Mouse (Mus musculus) kidney, embryonic 14.5 days (tissue): ENCODE results near the gene Nhlrc3. TPM values are rescaled to one million over a fixed set of nuclear protein-coding genes. Genes with fewer than 3 reads are reported as not detected.

Experiments used
- ATAC-seq: fragments of 200-750 bp; cut with Nextera tagmentation; 2 replicates; pipeline ENCODE4 v1.8.0; 2017; ENCODE audit warnings: moderate number of reproducible peaks, mild to moderate bottlenecking, moderate TSS enrichment, moderate library complexity; ENCODE audit not compliant: low FRiP score, low TSS enrichment
- H3K27ac ChIP-seq: fragments of 300-500 bp; sonication (generic); 2 replicates; pipeline ENCODE4 v1.5.1; 2014; ENCODE audit warnings: low read depth, mild to moderate bottlenecking, low read length, moderate library complexity, mixed read lengths
- H3K27me3 ChIP-seq: fragments of 300-500 bp; sonication (generic); 2 replicates; pipeline ENCODE4 v1.6.1; 2014; ENCODE audit warnings: mild to moderate bottlenecking, low read length; ENCODE audit not compliant: control insufficient read depth, insufficient read depth
- H3K36me3 ChIP-seq: fragments of 300-500 bp; sonication (generic); 2 replicates; pipeline ENCODE4 v1.6.1; 2014; ENCODE audit warnings: low read length, mixed read lengths; ENCODE audit not compliant: control insufficient read depth, insufficient read depth
- H3K4me1 ChIP-seq: fragments of 300-500 bp; sonication (generic); 2 replicates; pipeline ENCODE4 v1.6.1; 2014; ENCODE audit warnings: low read length, mixed read lengths; ENCODE audit not compliant: control insufficient read depth, insufficient read depth
- H3K4me2 ChIP-seq: fragments of 300-500 bp; sonication (generic); replicated peaks from 2 replicates; pipeline ENCODE4 v1.6.1; 2014; ENCODE audit warnings: low read depth, mild to moderate bottlenecking, low read length
- H3K4me3 ChIP-seq: fragments of 300-500 bp; sonication (generic); 2 replicates; pipeline ENCODE4 v1.5.1; 2014; ENCODE audit warnings: mild to moderate bottlenecking, low read length
- H3K9ac ChIP-seq: fragments of 300-500 bp; sonication (generic); 2 replicates; pipeline ENCODE4 v1.6.1; 2014; ENCODE audit warnings: low read depth, mild to moderate bottlenecking, low read length, moderate library complexity
- H3K9me3 ChIP-seq: fragments of 300-500 bp; sonication (generic); 2 replicates; pipeline ENCODE4 v1.6.1; 2016; ENCODE audit warnings: low read length; ENCODE audit not compliant: control insufficient read depth
- WGBS: fragments of 180-500 bp; shearing (Covaris S2); extraction: QIAGEN DNeasy Blood & Tissue Kit; methylation state at CpG from one replicate; pipeline ENCODE4 v1.1.7; 2014; 5-methylcytosine and 5-hydroxymethylcytosine counted together
- polyA plus RNA-seq: library from polyadenylated mRNA; unstranded; fragments of >200 nt; fragmentation: Nextera tagmentation; extraction: Ambion mirVana; gene quantifications from 2 replicates; pipeline ENCODE4 v1.2.1, GENCODE M21; 2014

The Nhlrc3 gene
- polyA plus RNA-seq, 1 experiment from 2014 or later, result 10.1 TPM

- Histone ChIP-seq H3K36me3 (no peaks in the 10 kb centered on the region), H3K4me2 (no peak overlapping the region), H3K4me1 (no peaks in the 10 kb centered on the region; the same call in 1 of the 2 replicates), H3K27me3 (no peaks in the 10 kb centered on the region), H3K27ac (no peak overlapping the region; the same call in 1 of the 2 replicates), H3K9ac (no peak overlapping the region), H3K9me3 (no peaks in the 10 kb centered on the region), H3K4me3 (no peak overlapping the region)
- 64% methylated on average over 5 of the region's 5 CpGs for WGBS
- no peak for ATAC-seq
Measured at GRCm38 (mm10) chr3:53416036-53416506, 47.1 kb downstream of the Nhlrc3 start.

- Histone ChIP-seq H3K27ac (no peak overlapping the region), H3K4me2 (no peak overlapping the region), H3K4me3 (no peak overlapping the region), H3K9me3 (no peaks in the 10 kb centered on the region), H3K4me1 (no peaks in the 10 kb centered on the region; the same call in 1 of the 2 replicates), H3K36me3 (no peaks in the 10 kb centered on the region), H3K9ac (no peak overlapping the region), H3K27me3 (no peaks in the 10 kb centered on the region)
- no peak for ATAC-seq
- 54% methylated on average over 3 of the region's 3 CpGs for WGBS
Measured at GRCm38 (mm10) chr3:53413959-53414358, 49.2 kb downstream of the Nhlrc3 start.

GRCm38 (mm10) chr3:53413465-53413864 is 49.7 kb downstream of the Nhlrc3 start:
- 80% methylated on average over 2 of the region's 2 CpGs for WGBS
- H3K4me3 ChIP-seq, result no peak overlapping the region
- no peaks in the 10 kb centered on the region; the same call in 1 of the 2 replicates for H3K4me1 ChIP-seq
- no peak overlapping the region for H3K4me2 ChIP-seq
- ATAC-seq, result no peak
- no peaks in the 10 kb centered on the region for H3K36me3 ChIP-seq
- no peak overlapping the region for H3K27ac ChIP-seq
- H3K9me3 ChIP-seq, result no peaks in the 10 kb centered on the region
- H3K9ac ChIP-seq, result no peak overlapping the region
- no peaks in the 10 kb centered on the region for H3K27me3 ChIP-seq

- H3K4me2 ChIP-seq, result no peak overlapping the region
- no peaks in the 10 kb centered on the region for H3K9me3 ChIP-seq
- no peaks in the 10 kb centered on the region for H3K27me3 ChIP-seq
- H3K4me1 ChIP-seq, result no peaks in the 10 kb centered on the region; the same call in 1 of the 2 replicates
- no peak for ATAC-seq
- 81% methylated on average over 5 of the region's 5 CpGs for WGBS
- H3K9ac ChIP-seq, result no peak overlapping the region
- no peak overlapping the region for H3K27ac ChIP-seq
- no peaks in the 10 kb centered on the region for H3K36me3 ChIP-seq
- no peak overlapping the region for H3K4me3 ChIP-seq
Measured at GRCm38 (mm10) chr3:53412259-53412658, 50.9 kb downstream of the Nhlrc3 start.

- H3K27me3 ChIP-seq, result no peaks in the 10 kb centered on the region
- no peaks in the 10 kb centered on the region for H3K9me3 ChIP-seq
- 80% methylated on average over 6 of the region's 6 CpGs for whole genome bisulfite sequencing
- H3K27ac ChIP-seq, result no peak overlapping the region
- no peak overlapping the region for H3K4me2 ChIP-seq
- ATAC-seq, result no peak
- no peaks in the 10 kb centered on the region; the same call in 1 of the 2 replicates for H3K4me1 ChIP-seq
- no peak overlapping the region for H3K4me3 ChIP-seq
- H3K9ac ChIP-seq, result no peak overlapping the region
- no peaks in the 10 kb centered on the region for H3K36me3 ChIP-seq
Measured at GRCm38 (mm10) chr3:53410031-53410430, 53.1 kb downstream of the Nhlrc3 start.

GRCm38 (mm10) chr3:53407145-53407544 is 56.0 kb downstream of the Nhlrc3 start:
- Histone ChIP-seq H3K9me3 (no peaks in the 10 kb centered on the region), H3K27ac (no peak overlapping the region), H3K4me2 (no peak overlapping the region), H3K27me3 (no peaks in the 10 kb centered on the region), H3K4me3 (no peak overlapping the region), H3K9ac (no peak overlapping the region), H3K4me1 (no peaks in the 10 kb centered on the region), H3K36me3 (no peaks in the 10 kb centered on the region)
- 56% methylated on average over 1 of the region's 1 CpGs for WGBS
- 0 out of 2 replicates have a peak, but pooled peaks have one; percentile 28 for ATAC-seq

Other genes starting within 250 kb of the Nhlrc3 start
- 22.7 and 24.7 TPM in 2 replicates for gene Proser1, start 334 bp upstream of the Nhlrc3 start, polyA plus RNA-seq
- gene Stoml3, start 25.3 kb upstream of the Nhlrc3 start, polyA plus RNA-seq, result 0.31 TPM in 1 of 2 replicates, not detected in the other
- 14.8 and 27.0 TPM in 2 replicates for gene Frem2, start 194.0 kb upstream of the Nhlrc3 start, polyA plus RNA-seq